Mouse (Mus musculus) liver, embryonic 14.5 days (tissue): Measurements from ENCODE around the gene Ccdc40.

Source experiments
- CTCF ChIP-seq: IDR thresholded peaks from 2 replicates; pipeline ENCODE4 v1.5.1; 2016; ENCODE audit warnings: antibody characterized with exemption, low read depth, control low read depth
- EP300 ChIP-seq: IDR thresholded peaks from 2 replicates; pipeline ENCODE4 v1.6.1; 2016; ENCODE audit warnings: antibody characterized with exemption, low read depth

- no peak for TF ChIP-seq CTCF
- TF ChIP-seq EP300: no peak
Measured at GRCm38 (mm10) chr11:119181861-119182395, 46.4 kb upstream of the Ccdc40 start.
